Comparison of ENCODE assay signal across 8 mouse cellular contexts in genomic region chr5:31047848-31048762, GRCm38 (mm10). TPM values are rescaled to one million over a fixed set of nuclear protein-coding genes. Genes with fewer than 3 reads are reported as not detected.
DNase-seq lines count a peak whose midpoint lies in the region; ATAC-seq lines count a peak whose summit lies in the region.

TSS of gene Atraid (plus strand) at chr5:31048312.

- peaks cover 22% of the 10 kb centered on the region for H3K36me3 ChIP-seq in hindbrain, embryonic 12.5 days

- peaks cover 9% of the 10 kb centered on the region for H3K4me1 ChIP-seq in hindbrain, embryonic 12.5 days

- DNase-seq in NIH3T3 (ENCODE audit: low read depth), result peak; percentile 100
- peak; percentile 99 for DNase-seq in cerebellum, postnatal 10 days
- peak; percentile 97 to 98 for DNase-seq in frontal cortex, postnatal 10 days (ENCODE audit: low spot score in 2 of 2)
- DNase-seq in layer of hippocampus, postnatal 14 days (ENCODE audit: low spot score in 2 of 2), result peak; percentile 98 to 99
- DNase-seq in lung, postnatal 14 days, result peak; percentile 99
- DNase-seq in retina, adult 2 months (ENCODE audit: low read depth, low spot score), result peak; percentile 93
- peak; percentile 98 for DNase-seq in thymus, postnatal 36 days

- peak within 1 kb of the TSS; percentile 64 for H3K4me3 ChIP-seq in hindbrain, embryonic 12.5 days

- ATAC-seq in hindbrain, embryonic 12.5 days (ENCODE audit: low FRiP score), result peak; percentile 98

- H3K9ac ChIP-seq in hindbrain, embryonic 12.5 days, result peak within 1 kb of the TSS; percentile 80

- WGBS in hindbrain, embryonic 12.5 days, result under 1% methylated on average over 72 of the region's 73 CpGs

- no peaks in the 10 kb centered on the region for H3K27me3 ChIP-seq in hindbrain, embryonic 12.5 days

- H3K27ac ChIP-seq in hindbrain, embryonic 12.5 days, result peak within 1 kb of the TSS; percentile 91

- no peaks in the 10 kb centered on the region for H3K9me3 ChIP-seq in hindbrain, embryonic 12.5 days (replicated peaks)

- peak within 1 kb of the TSS; percentile 73 for H3K4me2 ChIP-seq in hindbrain, embryonic 12.5 days (replicated peaks)

RNA-seq across cellular contexts. Expression of gene Atraid, which starts in this region (rescaled TPM):
- 119 and 122 TPM in 2 replicates for polyA plus RNA-seq in hindbrain, embryonic 12.5 days (2016; fragmentation: Nextera tagmentation; extraction: Ambion mirVana)
- 10 to 100 TPM; 73.9 to 86.6 TPM for total RNA-seq in layer of hippocampus, postnatal 14 days (2021)

Comparison
In these comparisons a context has a peak if more than half of its experiments do, and no peak if none do; other contexts are left out.
1. Peak in every context shown above with its lines: DNase-seq, ATAC-seq, H3K4me3 ChIP-seq and H3K27ac ChIP-seq.